Mouse (Mus musculus) Muller cell, postnatal 12 days (primary cell): ENCODE data around the gene Slitrk3.
"Not testable (repeated sequence)": the region's sequence is repeated elsewhere in the genome, so short reads cannot be mapped to it uniquely, and the experiment has no call there.

ENCODE experiments used
- DNase-seq: peaks from one replicate; pipeline ENCODE4 v3.0.0-alpha.2; 2015; ENCODE audit errors: inconsistent ontology term

The Slitrk3 gene

DNA sequence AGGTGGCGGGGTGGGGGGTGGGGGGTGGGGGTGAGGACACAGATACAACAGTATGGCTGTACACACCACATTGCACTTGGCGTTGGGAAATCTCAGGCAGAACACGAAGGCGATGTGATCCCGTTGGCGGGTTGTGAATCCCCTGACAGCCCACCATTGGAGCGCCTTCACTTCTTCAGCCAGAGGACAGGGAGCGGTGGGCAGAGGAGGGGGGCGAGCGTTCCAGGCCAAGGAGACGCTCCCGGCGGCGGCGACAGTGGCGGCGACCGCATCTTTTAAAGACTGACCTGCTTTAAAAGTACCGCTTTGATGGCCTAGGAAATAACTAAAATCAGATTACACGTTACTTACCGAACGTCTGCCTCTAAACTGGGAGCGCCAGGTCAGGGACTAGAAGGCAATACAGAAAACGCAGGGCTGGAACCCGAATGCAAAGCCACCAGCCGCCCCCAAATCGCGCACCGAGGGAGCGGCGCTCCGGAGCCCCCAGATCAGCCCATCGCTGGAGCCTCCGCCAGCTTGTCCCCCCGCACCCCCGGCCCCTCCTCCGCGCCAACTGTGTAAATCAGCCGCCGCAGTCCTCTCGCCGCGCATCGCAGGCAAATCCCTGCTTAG is at the start of gene Slitrk3:
Slitrk3 (minus strand) TSS at position 607 of the 615 bp plus-strand sequence.
- DNase-seq: no peak

DNA sequence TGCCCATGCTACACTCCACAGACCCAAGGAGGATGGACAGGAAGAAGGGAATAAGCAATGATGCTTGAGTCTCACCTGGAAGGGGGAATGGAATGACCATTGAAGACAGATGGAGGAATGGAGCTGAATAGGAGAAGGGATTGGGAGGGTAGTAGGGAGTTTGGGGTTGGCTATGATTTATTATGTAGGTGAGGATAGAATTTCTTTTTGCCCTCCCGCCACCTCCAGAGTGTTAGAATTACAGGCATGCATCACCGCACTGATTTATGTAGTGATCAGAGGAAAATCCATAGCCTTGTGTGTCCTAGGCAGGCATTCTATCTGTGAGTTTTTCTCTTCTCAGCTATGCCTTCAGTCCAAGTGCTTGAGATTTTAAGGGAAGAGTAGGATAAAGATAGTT is 36.8 kb upstream of the Slitrk3 start:
- not testable (repeated sequence) for DNase-seq

DNA sequence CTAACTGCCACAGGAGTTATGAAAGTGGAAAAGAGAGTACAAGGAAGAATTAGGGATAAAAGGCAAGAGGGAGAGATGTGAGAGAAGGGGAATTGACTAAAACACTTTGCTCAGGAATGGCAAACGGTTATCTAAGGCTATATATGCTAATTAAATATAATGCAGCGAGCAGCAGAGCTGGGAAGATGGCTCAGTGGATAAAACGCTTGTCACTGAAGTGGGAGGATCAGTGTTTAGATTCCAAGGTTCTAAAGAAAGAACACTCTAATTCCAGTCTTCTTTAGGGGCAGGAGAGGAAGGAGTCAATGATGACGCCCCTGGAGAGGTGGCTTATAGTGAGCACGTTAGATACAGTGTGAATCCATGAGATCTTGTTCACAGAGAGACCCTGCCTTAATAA is 27.0 kb upstream of the Slitrk3 start:
- DNase-seq: no peak

DNA sequence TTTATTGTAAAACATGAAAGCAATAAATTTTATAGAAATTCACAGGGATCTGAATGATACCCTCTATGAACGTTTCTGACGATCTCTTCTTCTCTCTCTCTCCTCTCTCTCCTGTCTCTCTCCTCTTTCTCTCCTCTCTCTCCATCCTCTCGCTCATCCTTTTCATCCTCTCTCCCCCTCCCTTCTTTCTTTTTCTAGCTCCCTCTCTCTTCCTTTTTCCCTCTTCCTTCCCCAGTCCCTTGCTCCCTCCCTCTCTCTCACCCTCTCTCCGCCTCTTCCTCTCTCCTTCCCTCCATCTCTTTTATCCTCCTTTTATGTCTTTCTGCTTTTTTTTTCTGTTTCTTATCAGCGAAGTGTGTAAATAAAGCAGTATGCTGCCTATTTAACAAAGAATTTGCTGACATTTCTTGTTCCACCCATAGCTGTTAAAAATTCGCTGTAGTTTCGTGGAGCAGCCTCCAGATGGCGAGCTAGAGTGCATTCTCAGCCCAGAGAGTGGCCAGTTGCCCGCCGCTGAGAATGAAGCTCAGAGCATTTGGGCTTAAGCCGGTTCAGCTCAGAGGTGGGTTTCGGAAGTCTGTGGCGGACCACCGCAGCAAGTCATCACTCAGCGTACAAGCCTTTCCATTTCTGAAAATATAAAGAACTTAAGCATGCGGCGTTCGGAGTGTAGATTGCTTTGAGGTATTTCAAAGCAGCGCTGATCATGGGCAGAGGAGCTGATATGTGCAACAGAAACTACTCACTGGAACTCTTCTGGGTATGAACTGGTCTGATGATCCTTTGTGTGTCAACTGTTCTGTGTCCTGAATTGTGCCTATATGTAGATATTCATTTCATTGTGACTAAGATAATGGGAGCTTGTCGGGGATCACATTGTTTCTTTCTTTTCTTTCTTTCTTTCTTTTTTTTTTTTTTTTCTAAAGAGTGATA is 8.5 kb upstream of the Slitrk3 start:
- peak; percentile 74 for DNase-seq

DNA sequence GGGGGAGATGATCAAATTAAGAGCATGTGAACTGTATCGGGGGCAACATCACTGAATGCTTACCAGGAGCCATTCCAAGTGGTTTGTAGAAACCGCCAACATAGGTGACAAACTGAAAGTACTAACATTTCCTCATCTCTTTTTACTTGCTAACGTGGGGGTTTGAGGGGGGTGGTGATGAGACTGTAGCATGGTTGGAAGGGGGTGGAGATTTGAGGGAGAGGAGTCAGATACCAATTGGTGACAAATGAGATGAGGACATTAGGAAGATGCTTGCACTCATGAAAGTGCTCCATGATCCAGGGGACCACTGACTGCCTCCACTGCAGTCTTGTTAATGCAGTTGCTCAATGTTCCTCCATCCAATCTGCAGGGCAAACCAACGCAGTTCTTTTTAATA is 587 bp upstream of the Slitrk3 start:
- DNase-seq: no peak

DNA sequence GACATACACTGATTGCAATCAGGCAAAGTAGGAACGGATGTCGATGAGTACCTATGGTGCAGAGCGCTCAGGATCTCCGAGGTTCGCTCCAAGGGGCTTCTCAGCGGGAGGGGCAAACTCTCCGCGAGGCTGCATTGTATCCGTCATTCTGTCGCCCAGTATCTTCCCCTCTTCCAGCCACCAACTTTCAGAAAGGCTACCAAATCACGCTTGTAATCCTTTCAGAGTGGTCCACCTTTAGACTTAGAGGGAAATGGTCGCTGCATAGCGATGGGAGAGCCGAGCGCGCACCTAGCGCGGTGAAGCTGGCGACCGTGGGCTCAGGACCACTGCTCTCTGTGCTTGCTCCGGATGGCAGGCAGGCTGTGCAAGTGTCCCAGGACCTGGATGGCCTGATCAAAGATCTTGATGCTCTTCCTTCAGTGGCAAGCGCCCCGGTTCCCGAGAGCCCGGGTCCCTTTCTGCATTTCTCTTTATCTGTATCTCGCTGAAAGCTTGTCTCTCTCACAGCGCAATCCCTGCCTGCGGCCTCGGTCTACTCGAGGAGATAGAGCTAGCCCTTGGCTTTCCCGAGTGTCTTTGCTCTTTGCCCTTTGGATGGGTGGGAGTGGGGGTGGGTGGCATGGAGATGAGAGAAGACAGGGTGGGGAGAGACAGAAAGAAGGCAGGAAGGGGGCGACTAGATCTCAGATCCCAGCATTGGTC is 959 bp downstream of the Slitrk3 start:
- no peak for DNase-seq

DNA sequence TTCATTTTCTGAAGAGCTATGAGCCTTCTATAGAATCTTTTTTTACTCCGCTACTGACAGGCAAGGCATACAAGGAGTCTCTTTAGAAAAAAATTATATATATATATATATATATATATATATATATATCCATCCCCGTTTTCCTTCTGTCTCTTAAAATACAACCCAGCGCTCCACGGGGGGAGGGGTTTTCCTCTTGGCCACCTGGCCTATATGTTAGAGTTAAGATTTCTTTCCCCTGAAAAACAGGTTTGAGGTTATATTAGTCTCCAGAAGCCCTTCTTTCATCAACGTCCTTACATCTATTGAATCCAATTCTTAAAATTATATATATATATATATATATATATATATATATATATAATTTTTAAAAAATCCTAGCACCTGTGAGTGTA is 1.6 kb downstream of the Slitrk3 start:
- DNase-seq: no peak

DNA sequence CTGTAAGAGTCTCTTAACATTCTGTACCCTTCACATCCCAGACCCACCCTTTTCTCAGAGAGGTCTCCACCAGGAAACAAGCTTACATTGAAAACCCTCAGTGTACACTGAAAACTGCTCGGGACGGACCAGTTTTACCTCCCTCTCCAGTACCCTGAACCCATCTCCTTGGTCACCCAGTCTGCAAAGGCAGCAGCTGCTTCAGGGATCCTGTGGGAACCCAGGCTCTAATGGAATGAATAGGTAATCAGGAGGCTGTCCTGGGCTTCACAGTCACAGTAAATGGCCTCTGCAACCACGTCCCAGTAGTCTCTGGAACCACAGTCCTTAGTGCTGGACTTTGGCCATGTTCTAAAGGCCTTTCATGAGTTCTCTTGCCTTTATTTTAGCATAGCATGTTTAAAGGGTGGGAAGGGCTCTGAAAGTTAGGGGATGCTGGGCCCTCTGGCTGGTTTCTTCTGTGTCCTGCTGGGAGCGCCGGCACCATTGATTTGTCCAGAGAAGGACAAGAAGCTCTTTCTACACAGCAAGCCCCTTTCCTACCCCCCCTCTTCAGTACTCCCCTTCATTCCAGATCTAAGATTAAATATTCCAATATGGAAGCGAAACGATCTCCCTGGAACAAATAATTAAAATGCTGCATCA is 2.1 kb downstream of the Slitrk3 start:
- no peak for DNase-seq

DNA sequence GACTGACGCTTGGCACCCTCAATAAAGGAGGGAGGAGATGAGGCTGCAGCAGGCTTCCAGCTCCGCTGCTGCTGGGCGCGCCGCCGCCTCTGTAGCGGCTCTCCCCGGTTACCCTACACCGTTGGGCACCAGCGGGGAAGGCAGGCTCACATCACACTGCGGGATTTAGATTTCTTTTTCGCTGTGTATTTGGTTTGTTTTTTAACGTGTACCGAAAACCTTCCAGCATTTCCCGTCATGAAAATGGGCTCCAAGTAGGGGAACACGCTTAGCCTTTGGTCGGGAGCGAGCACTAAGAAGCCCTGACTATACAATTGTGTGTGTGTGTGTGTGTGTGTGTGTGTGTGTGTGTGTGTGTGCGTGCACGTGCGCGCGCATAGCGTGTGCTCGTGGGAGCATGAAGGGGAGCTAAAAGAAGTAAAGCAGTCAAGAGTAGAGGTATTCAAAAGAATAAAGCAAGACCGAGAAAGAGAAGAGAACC is 4.1 kb downstream of the Slitrk3 start:
- peak; percentile 48 for DNase-seq

DNA sequence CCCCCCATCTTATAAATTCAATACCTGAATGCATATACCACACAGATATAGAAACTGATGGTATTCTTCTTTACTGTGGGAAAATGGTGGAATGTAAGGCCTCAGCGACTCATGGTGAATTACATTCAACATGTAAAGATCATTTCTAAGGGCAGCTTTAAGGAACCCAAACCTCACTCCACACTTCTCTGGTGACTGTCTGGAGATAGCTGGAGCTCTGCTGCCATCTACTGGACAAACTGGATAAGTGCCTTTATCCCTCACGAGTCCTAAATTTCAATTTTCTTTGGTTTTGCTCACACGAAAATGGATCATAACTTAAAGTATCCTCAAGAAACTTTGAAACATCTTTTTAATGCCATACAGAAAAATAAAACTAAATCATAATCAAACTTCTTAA is 11.4 kb downstream of the Slitrk3 start:
- DNase-seq: peak; percentile 61

DNA sequence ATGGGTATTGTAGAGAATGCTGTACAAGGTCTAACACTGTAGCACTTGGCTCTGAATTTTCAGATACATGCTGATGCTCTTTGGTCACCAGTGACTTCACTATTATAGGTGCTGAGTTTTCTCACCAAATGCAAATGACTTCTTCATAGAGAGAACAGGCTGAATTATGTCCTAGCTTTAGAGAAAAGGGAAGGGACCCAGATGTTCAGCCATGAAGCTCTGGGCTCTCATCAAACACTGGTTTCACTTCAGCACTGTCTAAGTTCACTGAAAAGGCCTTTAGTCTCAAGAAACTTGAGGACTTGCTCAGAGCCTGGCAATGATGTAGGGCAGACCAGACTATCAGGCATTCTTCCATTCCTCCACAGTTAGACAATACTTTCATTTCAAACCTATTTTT is 15.3 kb downstream of the Slitrk3 start:
- peak; percentile 16 for DNase-seq

DNA sequence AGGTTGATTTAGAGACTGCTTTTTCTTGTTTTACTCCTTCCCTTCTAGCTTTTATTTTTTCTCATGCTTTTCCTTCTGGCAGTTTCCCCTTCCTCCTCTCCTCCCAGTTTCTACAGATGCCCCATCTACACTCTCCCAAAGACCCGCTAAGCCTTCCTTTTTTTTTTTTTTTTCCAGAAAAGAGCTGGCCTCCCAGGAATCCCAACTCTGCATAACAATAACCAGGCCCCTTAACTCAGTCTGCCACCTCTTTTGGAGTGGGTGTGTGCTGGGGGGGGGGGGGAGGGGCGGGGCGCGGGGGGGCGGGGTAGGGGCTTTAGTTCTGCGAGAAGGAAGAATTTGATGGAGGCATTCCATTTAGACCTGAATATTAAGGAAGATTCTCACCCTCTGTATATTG is 51.6 kb downstream of the Slitrk3 start:
- DNase-seq: no peak

DNA sequence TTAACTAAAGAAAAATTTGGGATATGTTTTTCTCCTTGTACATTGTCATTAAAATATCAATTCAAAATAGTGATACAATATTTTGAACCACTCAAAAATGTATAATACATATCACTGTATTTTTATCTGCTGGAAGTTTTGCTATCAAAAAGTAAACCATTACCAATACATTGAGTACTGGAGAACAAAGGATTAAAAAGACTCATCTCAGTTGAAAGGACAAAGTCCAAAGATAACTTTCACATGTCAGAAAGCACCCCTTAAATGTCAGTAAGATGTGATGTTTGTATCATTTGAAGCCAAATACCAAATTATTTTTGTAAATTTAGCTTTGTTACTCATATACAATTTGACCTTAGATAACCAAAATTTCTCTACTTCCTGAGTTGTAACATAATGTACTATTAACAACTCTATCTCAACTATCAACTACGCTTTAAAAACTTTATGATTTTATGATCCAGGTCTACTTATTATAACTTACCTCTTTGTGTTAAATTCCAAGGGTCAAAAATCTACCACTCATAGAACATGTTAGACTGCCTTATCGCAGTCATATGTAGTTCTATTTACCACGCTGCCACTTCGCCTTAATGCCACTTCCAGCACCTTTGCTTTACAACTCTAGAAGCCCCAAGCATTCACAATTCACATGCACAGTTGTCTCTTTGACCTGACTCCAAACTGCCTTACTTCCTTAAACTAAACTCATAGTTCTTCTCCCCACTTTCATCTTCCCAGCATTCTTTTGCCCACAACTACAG is 54.5 kb downstream of the Slitrk3 start:
- no peak for DNase-seq

DNA sequence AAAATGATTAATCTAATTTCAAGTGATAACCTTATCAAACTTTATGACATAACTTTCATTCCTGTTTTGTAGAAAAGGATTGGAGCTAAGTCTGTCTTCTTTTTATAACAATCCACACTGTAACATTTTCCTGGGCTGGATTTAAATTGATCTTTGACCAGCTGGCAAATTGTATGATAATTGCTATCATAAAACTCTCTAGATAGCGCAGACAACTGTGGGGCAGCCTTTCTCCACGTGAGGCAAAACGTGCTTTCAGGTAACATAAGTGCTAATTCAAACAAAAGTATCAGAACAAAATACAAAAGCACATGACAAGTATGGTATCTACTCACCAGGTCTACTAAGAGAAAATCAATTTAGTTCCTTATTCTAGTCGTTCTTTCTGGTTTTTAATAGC is 60.1 kb downstream of the Slitrk3 start:
- DNase-seq: no peak
